Mouse (Mus musculus) adrenal gland, postnatal 36 days (tissue): Measurements from ENCODE around the gene Pgap2. TPM values are rescaled to one million over a fixed set of nuclear protein-coding genes. Genes with fewer than 3 reads are reported as not detected.
"Not testable (repeated sequence)": the region's sequence is repeated elsewhere in the genome, so short reads cannot be mapped to it uniquely, and the experiment has no call there.

Experiments
- DNase-seq, 2 experiments: peaks; one replicate each; pipeline ENCODE4 v3.0.0; 2021; ENCODE audit warnings: mixed read lengths in 1 of 2
- total RNA-seq, 2 experiments: library from RNA; stranded (reverse); gene quantifications; 2 replicates each; pipeline ENCODE4 v1.2.3; 2021

Gene Pgap2
- total RNA-seq, 2 experiments from 2014 or later, result 64.1 to 103 TPM

DNA sequence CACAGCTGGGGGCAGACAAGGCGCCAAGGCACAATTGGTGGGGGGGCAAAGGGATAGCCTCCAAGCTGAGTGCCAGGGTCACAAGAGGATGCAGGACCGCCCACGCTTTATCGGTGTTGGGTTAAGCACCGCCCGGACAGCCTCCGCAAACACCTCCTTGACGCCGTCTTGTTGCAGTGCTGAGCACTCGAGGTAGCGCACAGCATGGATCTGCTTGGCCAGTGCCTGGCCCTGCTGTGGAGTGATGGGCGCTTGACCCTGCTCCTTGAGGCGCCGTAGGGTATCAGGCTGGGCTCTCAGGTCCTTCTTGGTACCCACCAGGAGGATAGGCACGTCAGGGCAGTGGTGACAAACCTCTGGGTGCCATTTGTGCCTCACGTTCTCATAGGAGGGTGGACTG, 29.6 kb downstream of the Pgap2 start:
- DNase-seq, result no peak

DNA sequence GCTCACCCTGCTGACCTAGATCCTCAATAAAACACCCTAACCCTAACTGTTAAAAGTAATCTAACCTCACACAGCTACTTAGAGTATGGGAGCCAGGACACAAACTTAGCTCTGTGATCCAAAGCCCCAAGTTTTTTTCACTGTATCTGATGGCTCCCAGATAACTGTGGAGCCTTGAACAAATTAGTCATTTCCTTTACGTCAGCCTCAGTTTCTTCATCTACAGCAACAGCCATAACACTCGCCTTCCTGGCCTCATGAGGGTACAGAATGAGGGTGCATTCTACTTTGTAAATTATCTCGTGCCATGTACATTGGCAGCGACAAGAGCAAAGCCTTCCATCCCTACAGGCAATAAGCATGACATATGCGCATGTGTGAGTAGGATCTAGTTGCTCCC, 32.4 kb downstream of the Pgap2 start:
- no peak for DNase-seq

DNA sequence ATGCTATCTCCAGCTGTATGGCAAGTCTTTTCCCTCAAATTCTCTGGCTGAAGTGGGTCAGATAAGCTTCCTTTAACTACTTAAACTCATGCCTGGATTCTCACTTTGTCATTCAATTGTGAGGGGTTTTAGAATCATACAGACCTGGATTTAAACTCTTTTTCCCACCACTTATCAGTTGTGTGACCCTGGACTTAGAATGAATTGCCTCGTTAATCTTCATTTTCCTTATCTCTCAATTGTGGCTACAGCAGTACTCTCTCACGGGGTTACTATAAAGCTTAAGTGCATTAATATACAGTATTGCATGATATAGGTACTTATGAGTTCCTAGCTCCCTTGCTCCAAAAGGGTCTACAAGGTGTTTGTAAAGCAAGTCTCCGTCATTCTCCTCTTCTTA, 32.9 kb downstream of the Pgap2 start:
- no peak for DNase-seq

DNA sequence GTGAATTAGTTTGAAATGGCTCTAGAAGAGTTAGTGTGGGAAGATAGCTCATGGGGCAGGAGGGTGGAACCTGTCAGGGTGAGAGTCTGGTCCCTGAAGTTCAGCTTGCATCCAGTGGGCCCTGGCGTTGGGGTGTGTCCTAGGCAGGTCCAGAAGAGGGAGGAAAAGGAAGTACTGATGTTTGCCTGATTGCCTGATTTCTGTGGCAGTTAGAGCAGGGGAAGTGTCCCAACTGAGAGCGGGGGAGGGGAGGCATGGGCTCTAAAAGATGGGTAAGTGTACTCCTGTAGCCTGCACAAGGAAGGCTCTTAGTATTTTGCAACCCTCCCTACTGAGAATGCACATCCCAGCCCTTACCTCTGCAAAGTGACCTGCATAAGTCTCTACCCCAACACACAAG, 33.9 kb downstream of the Pgap2 start:
- peak; percentile 27 to 55 for DNase-seq

DNA sequence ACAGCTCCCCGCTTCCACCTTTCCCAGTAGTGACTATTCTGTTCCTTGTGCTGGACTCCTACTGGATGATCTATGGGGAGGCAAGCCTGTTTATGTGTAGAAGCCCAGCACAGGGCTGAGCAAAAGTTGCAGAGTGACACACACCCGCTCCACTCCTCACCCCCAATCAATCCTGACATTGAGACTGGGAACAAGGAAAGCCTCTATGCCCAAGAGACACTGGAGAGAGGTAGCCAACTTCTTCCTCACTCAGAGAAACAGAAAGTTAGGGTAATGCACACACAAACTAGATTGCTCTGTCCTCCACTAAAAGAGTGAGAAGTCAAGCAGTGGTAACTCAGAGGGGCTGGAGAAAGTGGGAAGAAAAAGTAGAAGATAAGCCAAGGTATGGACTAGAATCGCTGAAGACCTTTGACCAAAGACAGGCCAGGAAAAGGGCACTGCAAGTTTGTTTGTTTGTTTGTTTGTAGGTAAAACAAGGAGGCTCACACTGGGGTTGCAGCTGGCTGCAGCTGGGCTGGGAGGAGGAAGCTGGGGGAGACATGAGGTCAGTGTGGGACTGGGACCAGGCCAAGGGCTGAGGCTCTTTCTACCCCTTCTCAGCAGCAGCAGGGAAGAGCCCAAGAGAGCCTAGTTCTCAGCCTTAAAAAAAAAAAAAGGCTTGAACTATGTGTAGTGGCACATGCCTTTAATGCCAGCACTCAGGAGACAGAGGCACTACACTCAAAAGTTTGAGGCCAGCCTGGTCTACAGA, 35.0 kb downstream of the Pgap2 start:
- DNase-seq, result peak in 1 of 2 experiments; percentile 30

DNA sequence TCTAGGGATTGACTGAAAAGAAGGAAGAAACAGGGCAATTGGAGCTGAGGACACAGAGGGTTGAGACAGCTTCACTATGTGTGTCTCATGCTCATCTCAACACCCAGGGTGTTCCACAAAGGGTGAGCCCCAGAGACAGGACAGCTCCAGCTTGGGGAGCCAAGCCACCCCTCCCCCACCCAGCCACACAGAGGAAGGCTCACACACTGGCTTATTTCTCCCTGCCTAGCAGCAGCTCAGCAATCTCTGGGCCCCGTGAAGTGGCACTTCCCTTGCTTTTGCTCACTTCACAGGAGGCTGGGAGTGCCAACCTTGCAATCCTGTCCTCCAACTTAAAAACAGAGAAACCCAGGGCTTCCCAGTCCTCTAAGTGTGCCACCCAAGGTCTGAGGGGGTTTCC, 35.8 kb downstream of the Pgap2 start:
- DNase-seq, result peak in 1 of 2 experiments; percentile 59

DNA sequence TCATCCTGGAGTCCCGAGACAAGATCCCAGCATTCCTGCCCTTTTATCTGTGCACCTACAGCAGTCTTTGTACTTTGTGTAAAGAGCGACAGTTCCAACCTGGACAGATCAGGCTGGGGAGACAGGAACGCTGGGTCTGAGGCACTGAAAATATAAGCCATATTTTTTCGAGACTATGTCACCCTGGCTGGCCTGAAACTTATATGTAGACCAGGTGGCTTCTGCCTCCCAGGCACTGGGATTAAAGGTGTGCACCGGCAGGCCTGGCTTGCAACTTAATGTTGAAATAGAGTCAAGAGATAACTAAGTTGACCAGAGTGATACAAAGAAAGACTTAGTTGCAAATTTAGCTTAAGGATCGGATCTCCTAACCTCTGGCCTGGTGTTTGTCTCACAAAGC, 36.3 kb downstream of the Pgap2 start:
- no peak for DNase-seq

DNA sequence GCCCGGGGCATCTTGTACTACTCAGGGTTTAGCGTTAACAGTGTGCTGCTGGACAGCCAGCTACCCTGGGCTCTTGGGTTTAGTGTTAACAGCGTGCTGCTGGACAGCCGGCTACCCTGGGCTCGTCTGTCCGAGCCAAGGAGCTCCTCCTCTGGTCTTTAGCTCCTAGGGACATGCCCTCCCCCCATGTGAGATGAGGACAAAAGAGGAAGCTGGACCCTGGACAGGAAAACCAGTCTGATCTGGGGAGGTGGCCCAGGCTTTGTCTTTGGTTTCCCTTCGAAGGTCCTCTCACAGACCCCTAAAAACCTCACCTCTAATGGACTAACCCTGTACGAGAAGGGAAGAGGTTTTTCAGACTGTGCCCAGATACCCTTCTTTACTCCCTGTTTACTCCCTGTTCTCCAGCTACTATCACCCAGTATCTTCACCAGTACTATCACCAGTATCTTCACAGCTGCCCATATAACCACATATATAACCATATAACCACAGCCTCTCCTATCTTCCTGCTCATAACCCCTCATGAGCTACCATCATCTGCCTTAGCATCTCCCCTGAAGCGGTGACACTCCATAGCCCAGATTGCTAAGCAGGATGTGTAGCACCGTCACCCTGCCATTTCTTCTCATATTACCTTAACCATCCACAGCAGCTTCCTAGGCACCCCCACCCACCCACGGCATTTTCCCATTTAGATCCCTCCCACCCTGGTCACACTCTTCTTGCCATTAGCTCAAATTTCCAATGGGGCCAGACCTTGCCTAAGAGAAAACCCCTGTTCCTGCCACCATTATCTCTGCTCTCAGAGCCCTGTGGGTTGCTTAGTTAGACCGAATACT, 37.2 kb downstream of the Pgap2 start:
- peak in 1 of 2 experiments; percentile 27 for DNase-seq

DNA sequence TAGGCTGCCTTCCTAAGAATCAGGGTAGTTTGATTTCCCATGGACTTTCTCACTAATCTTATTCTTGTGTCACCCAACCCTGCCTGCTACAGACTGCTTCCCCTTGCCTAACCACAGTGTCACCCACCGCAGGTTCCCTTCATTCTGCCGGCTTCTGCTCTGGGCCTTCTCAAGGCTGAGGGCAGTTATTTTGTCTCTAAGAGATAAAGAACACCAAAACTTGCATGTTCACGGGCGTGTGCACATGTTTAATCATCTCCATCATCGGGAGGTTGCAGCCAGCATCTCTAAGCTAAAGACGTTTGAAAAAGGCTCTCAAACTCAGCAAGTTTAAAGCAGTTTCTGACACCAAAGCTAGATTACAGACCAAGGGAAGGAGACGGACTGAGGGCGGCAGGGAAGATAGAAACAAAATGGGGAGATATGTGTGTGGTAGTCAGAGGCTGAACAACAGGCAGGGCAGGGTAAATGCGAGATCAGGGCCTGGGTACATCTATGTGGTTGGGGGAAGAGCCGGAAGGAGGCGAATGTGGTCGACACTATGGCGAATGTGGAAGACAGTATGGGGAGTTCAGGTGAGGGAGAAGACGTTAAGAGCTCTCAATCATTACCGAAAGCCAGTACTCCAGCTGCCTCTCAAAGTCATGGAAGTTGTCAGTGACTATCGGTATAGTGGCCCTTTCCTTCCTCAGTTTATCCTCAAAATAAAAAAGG, 38.8 kb downstream of the Pgap2 start:
- no peak for DNase-seq

DNA sequence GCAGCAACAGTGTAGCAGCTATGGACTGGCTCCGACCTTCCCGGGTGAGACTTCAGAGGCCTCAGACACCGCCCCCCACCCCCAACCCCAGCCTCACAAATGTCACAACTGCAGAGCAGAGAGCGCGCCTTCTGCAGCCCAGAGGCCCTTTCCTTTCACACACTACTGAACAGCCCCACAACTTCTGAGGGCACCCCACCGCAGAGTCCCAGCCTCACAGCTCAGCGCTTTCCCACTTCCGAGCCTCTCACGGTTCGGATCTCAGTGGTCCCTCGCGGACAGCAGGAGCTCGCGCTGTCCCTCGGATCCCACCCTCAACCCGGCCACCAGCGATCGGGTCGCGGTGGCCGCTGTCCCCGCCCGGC, 39.5 kb downstream of the Pgap2 start:
- peak in 1 of 2 experiments; percentile 54 for DNase-seq

DNA sequence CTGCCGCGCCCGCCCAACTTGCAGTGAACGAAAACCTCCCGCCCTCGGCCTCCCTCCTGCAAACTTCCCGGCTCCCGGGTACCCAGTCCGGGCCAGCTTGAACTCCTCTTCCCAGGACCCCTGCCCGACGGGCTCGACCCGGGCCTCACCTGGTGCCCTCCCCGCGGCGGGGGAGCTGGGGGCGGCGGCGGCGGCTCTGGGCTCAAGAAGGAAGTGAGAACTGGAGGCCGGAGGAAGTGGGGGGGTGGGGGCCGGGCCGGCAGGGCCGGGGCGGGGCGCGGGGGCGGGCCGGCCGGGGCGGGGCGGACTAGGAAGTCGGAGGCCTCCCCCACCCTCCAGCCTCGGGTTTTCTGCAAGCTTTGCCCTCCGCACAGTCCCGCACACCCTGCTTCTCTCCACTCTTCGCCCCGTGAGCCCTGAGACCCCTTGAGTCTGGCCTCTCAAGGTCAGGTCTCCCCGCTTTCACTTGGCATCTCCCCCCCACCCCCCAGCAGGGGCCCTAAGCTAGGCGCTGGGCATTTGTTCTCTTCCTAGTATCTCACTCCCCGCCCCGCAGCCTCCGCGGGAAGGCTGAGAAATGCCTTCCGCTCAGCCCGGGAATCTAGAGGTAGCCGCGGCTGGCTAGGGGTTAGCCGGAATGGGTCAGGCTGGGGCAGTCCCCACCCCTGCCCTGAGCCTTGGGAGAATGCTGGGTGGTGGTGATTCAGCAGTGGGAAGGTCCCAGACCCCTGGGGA, 40.1 kb downstream of the Pgap2 start:
- DNase-seq, result peak; percentile 75 to 88

DNA sequence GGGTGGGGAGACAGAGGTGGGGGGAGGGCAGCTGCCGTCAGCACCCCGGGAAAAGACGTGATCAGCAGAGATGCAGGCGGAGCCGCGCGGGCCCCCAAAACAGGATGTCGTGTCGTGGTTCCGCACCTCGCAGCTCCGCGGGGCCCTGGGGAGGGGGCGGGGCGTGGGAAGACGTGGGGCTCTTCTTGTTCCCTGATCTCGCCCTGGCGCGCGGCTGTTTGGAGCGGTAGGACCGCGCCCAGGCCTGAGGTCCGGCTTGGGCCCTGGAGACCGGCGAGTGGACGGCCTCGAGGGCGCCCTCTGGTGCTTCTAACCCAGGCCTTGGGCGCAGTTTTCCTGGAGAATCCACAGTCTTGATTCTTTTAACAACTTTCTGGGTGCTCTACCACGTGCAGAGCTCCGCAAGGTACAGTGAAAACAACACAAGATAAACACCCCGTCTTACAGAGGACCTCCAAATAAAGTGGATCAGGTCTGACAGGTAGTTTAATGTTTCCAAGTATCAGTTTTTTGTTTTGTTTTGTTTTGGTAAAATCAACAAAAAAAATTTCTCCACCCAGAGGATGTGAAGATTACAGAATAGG, 40.7 kb downstream of the Pgap2 start:
- DNase-seq, result peak; percentile 93 to 96

DNA sequence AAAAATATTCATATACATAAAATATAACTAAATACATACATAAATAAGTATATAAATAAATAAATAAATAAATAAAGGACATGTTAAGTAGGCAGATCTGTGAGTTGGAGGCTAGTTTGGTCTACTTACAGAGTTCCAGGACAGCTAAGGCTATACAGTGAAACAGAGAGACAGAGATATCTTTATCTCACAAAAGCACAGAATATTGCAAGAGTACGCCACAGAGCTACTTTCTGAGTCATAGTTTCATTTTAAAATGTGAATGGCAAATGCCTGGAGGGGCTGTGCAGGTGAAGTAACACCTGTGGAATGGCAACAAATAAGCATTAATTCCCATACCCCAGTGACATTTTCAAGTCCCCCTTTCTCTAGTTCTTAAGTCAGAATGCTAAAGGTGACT, 43.6 kb downstream of the Pgap2 start:
- DNase-seq, result no peak

DNA sequence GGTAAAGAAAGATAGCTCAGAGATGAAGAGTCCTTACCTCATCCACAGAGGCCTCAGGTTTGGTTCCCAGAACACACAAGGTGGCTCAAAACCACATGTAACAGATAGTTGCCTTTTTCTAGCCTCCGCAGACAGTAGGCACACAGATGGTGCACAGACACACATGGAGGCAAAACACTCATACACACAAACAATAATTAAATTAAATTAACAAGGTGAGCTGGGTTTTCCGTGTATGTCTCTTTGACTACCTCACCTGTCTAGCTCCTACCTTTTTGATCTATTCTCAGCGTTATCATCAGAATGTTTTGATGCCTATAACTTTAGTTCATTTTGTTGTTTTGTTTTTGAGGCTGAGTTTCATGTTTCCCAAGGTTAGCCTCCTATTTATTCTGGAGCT, 45.9 kb downstream of the Pgap2 start, which contains the start of gene Rhog:
Gene Rhog (minus strand): TSS at position 101 of the 400 bp plus-strand sequence.
- no peak for DNase-seq

DNA sequence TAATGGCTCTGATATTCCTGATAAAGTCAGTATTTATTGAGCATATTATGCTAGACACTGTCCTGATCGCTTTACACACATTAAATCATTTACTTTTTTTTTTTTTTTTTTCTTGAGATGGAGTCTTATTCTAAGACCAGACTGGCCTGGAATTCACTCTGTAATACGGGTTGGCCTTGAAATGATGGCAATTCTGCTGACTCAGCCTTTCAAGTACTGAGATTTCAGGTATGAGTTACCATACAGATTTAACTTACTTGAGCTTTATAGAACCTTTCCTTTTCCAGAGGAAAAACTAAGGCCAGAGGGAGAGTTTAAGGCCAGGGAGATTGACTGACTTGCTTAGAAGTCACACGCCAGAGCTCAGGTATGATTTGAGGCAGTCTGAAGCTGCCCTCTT, 46.6 kb downstream of the Pgap2 start:
- no peak for DNase-seq

DNA sequence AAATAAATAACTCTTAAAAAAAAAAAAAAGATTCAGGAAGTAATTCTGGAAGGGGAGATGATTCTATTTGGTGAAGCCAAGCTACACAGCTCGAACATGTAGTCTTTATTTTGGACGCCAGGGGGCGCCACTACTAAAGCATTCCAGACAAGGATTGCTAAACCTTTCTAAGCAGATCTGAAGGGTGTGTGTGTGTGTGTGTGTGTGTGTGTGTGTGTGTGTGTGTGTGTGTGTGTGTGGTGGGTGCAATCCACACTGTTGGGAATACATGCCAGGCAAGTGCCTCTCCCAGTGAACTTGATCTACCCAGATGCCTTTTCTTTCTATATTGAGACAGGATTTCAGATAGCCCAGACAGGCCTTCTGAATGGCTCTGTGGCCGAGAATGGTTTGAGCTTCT, 48.2 kb downstream of the Pgap2 start:
- peak; percentile 84 for DNase-seq

DNA sequence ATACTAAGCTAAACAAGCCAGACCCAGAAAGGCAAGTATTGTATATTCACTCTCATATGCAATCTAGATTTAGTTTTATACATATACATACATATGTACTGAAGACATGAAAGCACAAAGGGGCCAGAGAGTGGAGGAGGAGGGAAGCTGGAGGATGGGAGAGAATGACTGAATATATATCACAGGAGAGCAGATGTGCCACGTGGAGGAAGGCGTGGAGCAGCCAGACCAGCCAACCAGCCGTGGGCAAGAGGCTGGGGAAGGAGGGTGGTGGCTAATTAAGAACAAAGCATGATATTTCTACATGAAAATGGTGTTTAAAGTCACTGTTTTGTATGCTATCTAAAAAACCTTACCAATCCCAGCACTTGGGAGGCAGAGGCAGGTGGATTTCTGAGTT, 48.7 kb downstream of the Pgap2 start:
- no peak for DNase-seq

DNA sequence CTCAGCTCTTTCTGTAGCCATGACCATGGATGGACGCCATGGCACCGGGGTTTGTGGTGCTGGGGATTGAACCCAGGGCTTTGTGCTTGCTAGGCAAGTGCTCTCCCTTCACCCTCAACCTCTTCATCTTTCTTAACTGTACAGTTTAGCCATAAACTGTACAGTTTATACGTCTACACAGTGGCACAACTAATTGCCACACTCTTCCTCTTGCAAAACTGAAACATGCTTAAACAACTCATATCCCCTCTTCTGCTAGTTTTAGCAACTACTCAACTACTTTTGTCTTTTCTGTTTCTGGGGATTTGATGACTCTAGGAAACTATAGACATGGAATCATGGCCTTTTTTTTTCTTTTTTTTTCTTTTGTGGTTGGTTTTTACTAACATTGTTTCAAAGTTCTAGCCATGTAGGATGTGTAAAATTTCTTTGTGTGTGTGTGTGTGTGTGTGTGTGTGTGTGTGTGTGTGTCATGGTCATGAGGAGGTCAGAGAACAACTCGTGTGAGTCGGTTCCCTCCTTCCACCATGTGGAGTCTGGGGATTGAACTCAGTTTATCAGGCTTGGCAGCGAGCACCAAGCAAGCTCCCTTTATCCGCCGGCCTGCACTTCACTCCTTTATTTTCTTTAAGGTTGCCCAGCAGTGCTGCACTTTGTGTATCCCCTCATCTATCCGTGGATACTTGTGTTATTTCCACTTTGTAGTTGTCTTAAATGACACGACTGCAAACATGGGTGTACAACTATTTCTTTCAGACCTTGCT, 49.9 kb downstream of the Pgap2 start:
- no peak for DNase-seq

DNA sequence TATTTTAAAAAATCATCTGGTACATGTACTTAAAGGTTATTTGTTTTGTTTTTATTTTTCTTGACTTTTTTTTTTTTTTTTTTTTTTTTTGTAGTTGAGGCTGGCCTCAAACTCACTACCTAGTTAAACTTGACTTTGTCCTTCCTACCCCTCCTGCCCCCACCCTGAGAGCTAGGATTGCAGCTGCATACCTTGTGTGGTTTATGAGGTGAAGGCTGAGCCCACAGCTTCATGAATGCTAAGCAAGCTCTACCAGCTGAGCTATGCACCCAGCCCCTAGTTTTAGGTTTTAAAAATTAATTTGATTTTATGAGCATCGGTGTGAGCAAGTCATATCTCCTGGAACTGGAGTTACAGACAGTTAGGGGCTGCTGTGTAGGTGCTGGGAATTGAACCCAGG, 50.5 kb downstream of the Pgap2 start:
- no peak for DNase-seq

DNA sequence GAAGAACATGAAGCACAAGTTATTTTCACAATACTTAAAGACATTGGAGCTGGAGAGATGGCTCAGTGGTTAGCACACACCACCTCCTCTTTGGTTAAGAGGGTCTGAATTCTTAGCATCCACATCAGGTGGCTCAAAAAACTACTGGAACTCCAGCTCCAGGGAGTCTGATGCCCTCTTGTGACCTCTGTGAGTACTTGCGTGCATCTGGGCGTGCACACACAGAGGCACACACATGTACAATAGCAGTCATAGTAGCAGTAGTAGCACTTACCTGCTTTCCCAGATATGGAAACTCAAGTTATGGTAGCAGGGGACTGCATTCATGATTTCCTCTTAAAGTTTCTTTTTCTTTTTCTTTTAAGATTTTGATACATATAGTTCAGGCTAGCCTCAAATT, 53.0 kb downstream of the Pgap2 start:
- no peak for DNase-seq

DNA sequence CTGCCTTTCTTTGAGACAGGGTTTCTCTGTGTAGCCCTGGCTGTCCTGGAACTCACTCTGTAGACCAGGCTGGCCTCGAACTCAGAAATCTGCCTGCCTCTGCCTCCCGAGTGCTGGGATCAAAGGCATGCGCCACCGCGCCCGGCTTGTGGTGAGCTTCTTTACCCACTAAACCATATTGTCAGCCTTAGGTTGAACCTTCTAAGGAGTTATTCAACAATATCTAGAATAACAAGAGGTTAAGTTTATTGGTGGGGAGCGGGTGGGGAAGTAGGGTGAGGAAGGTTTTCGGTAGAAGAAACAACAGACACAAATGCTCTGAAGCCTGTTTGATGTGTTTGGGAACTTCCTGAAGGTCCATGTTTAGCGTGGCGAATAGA, 56.0 kb downstream of the Pgap2 start:
- not testable (repeated sequence) for DNase-seq
